Mouse (Mus musculus) megakaryocyte, embryonic 14.5 days (primary cell): ENCODE data around the gene Fgfr2.

ENCODE experiments used
- FLI1 ChIP-seq: IDR thresholded peaks from 2 replicates; pipeline ENCODE4 v1.6.1; 2012; ENCODE audit warnings: low read length, inconsistent platforms, mixed read lengths
- GATA1 ChIP-seq: IDR thresholded peaks from 3 replicates; pipeline ENCODE4 v1.6.1; 2012; ENCODE audit warnings: mixed read lengths, low read length, inconsistent platforms, borderline replicate concordance

GRCm38 (mm10) chr7:132067951-132068350 lies 1055.2 kb downstream of the Fgfr2 start:
- TF ChIP-seq GATA1 (no peak), FLI1 (no peak)
